Mouse (Mus musculus): ENCODE results near the gene Galnt6.
A peak's percentile ranks its signal among the peaks of the same experiment; 100 is the strongest.
"Not testable (repeated sequence)": the region's sequence is repeated elsewhere in the genome, so short reads cannot be mapped to it uniquely, and the experiment has no call there.

The Galnt6 gene

DNA sequence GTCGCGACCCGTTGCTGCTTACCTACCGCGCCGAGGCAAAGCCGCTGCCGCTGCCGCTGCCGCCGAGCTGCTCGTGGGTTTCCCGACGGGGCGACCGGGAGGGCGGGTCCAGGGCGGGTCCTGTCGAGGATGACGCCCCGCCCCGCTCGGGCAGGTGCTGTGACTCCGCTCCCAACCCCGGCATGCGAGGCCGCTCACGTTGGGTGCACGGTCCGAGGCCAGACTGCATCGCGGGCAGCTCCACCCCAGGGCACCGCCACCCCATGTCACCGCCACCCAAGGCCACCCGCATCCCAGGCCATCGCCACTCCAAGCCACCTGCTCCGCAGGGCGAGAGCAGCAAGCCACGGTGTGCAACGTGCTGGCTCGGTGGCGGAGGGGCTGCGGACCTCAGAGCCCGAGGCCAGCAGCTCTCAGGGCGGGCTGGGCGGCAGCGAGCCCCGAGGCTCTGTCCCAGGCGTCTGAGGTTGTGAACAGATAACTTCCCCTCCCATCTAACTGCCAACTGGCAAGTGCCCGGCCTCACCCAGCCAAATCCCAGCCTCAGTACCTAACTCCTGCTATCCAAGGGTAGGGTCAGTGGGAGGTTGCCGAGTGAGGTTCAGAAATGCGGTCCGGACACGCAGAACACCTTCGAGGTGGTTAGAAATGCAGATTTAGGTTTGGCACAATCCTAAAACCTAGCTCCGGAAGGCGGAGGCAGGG is at the start of gene Galnt6:
TSS of gene Galnt6 (minus strand) at position 96 of the 705 bp plus-strand sequence.
- no peak for DNase-seq (ENCODE audit: low read depth, low spot score)

- DNase-seq (ENCODE audit: low read depth, low spot score) = peak; percentile 78
Observed at GRCm38 (mm10) chr15:100777020-100778016, 48.1 kb upstream of the Galnt6 start.

DNA sequence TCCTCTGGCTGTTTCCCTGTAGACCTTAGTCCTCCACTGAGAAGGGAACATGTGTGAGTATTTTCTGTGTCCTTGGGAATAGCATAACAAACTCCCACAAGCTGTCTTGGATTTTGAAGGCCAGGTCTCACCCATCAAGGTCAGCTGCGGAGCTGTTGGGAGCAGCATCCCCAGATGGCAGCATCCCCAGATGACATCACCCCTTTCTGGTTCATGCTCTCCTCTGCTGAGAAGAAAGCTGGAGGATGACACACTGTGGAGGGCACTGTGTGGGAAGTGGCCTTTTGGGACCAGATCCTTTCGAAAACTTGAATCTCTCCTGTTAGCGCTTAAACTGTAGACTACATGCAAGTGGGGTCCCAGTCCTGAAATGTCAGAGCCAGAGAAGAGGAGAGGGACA is 47.2 kb upstream of the Galnt6 start:
- no peak for DNase-seq (ENCODE audit: low read depth, low spot score)

DNA sequence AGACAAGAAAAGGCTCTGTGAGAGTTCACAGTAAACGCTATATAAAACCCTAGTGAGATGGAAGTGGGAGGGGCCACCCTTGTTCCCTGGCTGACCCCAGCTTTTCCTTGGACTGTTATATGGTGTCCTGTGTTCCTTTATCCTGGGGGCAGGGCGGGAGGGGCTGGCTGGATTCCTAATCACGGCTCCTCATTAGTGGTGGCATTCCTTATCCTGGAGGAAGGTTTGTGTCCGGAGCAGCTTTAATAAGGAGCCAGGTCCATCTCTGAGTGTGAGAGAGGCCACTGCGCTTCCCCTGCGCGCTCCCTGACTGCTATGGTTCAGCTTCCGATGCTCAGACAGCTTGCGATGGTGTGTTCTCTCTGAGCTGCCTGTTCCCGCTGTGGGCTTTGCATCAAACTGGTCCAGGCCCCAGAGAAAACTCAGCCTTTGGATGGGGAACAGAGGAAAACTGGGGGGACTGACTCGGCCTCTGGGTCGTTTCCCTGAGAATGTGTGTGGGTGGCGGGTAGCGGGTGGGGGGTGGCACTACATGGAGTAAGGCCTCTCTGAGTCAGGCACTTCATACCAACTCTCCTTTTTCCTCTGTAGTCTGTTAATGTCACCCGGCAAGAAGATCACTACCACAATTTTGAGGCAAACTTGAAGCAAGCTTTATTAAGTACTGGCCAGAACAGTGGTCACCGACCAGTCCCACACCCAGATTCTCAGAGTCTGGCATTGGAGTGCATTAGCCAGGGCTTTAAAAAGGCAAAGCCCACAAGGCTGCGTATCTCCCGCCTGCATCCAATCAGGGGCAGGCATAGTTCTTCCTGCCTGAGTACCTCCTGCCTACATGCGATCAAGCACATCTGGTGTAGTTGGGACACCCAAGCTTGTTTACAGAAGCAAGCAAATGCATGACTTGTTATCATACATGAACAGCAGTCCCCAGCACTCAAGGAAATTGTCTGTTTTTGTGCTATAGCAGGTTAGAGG is 46.3 kb upstream of the Galnt6 start:
- no peak for DNase-seq (ENCODE audit: low read depth, low spot score)

DNA sequence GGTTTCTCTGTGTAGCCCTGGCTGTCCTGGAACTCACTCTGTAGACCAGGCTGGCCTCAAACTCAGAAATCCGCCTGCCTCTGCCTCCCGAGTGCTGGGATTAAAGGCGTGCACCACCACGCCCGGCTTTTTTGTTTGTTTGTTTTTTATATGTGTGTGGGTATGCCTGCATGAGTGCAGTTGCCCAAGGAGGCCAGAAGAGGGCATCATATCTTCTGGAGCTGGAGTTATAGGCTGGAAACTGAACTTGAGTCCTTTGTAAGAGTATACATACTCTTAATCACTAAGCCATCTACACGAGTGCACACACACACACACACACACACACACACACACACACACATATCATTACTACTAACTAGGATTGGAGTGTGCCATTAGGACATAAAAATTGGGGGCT is 44.7 kb upstream of the Galnt6 start:
- DNase-seq (ENCODE audit: low read depth, low spot score) = not testable (repeated sequence)

DNA sequence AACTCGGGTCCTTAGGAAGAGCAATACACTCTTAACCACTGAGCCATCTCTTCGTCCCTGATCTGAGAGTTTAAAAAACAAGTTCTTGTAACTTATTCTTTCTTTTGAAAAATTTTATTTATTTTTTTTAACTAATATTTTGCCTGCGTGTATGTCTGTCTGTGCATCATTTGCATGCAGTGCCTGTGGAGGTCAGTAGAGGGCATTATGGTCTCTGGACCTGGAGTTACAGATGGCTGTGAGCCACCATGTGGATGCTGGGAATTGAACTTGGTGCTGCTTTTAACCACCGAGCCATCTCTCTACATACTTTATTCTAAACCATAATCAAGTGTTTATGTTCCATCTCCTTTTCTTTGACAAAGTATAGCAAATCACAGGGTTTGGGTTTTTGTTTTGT is 43.5 kb upstream of the Galnt6 start:
- DNase-seq (ENCODE audit: low read depth, low spot score) = peak; percentile 18

DNA sequence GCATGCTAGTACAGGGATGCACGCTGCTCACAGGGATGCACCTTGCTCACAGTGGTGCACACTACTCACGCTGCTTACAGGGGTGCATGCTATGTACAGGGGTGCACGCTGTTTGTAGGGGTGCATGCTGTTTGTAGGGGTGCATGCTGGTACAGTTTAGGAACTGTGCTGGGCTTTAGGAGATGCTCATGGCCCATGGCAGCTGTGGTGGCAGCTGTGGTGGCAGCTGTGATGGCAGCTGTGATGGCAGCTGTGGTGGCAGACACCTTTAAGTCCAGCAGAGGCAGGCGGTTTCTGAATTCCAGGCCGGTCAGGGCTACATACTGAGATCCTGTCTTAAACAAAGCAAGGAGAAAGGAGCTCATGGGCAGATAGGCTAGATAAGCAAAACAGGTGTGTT is 41.2 kb upstream of the Galnt6 start:
- DNase-seq (ENCODE audit: low read depth, low spot score) = no peak

DNA sequence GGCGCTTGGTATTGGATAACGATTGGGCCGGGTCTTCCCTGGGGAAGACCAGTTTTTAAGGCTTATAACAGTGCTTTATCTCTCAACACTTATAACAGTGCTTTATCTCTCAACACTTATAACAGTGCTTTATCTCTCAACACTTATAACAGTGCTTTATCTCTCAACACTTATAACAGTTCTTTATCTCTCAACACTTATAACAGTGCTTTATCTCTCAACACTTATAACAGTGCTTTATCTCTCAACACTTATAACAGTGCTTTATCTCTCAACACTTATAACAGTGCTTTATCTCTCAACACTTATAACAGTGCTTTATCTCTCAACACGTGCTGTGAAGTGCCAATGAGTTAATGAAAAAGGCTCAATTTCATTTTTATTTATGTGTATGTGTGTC is 39.8 kb upstream of the Galnt6 start:
- not testable (repeated sequence) for DNase-seq (ENCODE audit: low read depth, low spot score)

DNA sequence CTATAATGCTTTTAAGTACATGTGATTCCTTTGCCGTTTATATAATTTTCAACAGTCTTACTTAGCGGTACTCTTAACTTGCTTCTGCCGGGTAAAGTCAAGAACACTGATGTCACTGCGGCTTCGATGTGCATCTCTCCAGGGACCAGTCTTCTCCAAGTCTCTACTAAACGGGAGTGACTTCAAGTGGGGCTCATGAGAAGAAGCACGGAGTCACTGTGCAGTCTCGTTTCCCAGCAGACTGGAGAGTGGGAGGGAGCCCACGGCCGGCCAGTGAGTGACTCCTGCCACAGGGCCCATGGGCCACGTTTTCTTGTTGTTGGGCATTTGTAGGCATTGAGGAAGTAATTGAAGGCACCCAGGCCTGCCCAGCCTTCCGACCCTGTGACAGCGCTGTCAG is 38.7 kb upstream of the Galnt6 start:
- no peak for DNase-seq (ENCODE audit: low read depth, low spot score)

DNA sequence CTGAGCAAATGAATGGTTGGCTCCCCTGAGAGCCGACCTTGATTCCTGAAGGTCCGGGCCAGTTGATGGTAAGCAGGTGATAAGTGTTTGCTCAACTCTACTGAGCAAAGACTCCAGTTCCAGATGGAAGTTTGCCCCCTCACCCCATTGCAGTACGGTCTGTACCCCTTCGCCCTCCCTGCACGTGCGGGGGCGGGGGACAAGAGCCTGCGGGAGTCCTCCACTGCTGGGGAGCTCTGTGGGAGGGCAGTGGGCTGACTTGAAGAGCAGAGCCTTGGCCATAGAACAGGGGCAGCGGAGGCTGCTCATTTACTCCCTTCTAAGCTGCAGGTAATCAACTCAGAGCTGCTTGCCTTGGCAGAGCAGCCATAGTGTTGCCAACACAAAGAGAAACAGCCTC is 37.6 kb upstream of the Galnt6 start:
- DNase-seq (ENCODE audit: low read depth, low spot score) = no peak

DNA sequence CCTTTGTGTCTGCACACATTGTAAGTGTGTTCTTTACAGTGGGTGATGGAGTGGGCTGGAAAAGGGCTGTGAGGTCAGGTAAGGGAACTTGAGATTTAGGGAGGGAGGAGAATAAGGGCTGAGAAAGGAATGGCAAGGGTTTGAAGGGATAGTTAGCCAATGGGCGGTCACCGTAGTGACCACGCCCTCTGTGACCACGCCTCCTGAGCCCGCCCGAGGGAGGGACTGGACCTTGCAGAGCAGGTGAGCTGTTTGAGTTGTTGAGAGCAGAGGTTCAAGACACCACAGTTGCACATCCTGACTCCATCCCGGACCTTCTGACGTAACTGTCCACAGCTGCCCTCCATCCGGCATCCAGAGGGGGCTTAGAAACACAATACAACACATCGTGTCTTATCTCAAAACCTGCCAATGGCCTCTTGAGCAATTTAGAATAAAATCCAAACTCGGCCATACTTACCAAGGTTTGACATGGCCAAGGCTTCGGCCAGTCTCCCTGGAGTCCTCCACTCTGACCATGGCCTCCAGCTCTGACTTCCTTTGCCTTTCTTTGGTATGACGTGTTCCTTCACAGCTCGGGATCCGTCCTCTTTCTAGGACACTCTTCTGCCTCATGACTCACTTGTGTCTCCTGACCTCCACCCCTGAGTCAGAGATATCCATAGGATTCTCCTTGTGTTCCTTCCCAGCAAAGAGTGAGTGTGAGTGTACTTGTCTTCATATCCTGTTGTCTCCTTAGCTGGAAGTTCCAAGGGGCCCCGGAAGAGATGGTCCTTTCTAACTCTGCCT is 35.2 kb upstream of the Galnt6 start:
- DNase-seq (ENCODE audit: low read depth, low spot score) = no peak

GRCm38 (mm10) chr15:100762649-100763048 is 33.5 kb upstream of the Galnt6 start:
- no peak for DNase-seq (ENCODE audit: low read depth, low spot score)

GRCm38 (mm10) chr15:100761419-100762185 is 32.4 kb upstream of the Galnt6 start, which contains the start of gene Slc4a8:
Slc4a8 (plus strand) TSS chr15:100761747.
- DNase-seq (ENCODE audit: low read depth, low spot score) = peak; percentile 74

DNA sequence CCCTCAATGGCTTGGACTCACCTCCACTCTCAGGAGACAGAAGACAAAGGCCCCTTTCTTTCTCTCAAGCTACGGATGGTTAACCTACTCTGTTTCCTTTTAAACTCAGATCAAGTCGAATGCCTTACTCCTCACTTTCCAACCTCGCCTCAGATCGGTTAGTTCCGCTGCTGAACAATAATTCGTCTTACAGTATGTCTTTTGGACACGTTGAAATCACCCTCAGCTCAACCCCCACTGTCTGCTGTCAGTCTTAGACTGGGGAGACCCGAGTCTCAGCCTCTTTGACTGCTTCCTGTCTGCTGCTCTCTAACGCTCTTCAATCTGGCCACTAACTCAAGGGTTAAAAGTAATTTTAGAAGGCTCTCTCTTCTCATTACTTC is 31.9 kb upstream of the Galnt6 start:
- no peak for DNase-seq (ENCODE audit: low read depth, low spot score)

GRCm38 (mm10) chr15:100759286-100759685 is 30.1 kb upstream of the Galnt6 start:
- no peak for DNase-seq (ENCODE audit: low read depth, low spot score)

DNA sequence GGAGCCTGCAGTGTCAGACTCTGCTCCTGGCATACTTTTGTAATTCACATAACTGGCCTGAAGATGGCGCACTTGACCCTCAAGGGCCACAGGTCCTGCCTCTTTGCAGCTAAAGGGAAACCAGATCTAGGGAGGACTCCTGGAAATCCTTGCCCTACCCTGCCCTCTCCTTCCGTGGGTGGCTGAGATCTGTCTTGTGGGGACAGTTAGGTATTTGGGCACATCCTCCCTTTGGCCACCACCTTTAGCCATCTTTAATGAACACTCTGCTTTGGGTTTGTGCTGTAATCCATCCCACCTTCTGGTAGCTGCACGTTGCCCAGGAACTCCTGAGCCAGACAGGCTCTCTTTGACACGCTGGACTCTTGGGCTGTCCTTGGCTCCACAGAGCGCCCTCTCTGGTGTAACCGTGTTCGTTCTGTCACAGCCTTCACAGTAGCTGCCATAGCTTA is 28.4 kb upstream of the Galnt6 start:
- DNase-seq (ENCODE audit: low read depth, low spot score) = peak; percentile 89

- no peak for DNase-seq (ENCODE audit: low read depth, low spot score)
Observed at GRCm38 (mm10) chr15:100755881-100756624, 26.9 kb upstream of the Galnt6 start.

DNA sequence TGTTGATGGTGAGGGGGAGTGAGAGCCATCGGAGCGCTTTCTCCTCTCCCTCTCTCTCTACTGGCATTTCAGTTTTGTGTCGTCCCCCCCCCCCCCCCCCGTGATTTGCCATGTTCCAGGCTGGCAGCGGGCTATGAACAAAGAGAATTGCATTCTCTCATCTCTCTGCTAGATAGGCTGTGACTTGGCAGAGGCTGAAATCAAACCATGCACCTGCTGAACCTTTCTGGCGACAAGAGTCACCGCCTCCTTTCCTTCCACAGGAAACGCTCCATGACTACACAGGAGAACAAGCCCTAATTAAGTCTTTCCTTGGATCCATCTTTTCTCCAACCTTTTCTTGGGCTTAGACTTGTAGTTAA is 26.3 kb upstream of the Galnt6 start:
- DNase-seq (ENCODE audit: low read depth, low spot score) = no peak
